Mouse (Mus musculus) forebrain, embryonic 14.5 days (tissue): ENCODE results near the gene Col11a2. TPM values are rescaled to one million over a fixed set of nuclear protein-coding genes. Genes with fewer than 3 reads are reported as not detected.

Experiments
- ATAC-seq: fragments of 200-750 bp; cut with Nextera tagmentation; 2 replicates; pipeline ENCODE4 v1.8.0; 2017; ENCODE audit warnings: mild to moderate bottlenecking, moderate library complexity
- DNase-seq: peaks from one replicate; pipeline ENCODE4 v3.0.0-alpha.2; 2015; ENCODE audit warnings: low spot score
- H3K27ac ChIP-seq: fragments of 300-500 bp; sonication (generic); 2 replicates; pipeline ENCODE4 v1.5.1; 2014; ENCODE audit warnings: low read depth, mild to moderate bottlenecking, control low read depth, low read length, moderate library complexity
- H3K27me3 ChIP-seq: fragments of 300-500 bp; sonication (generic); replicated peaks from 2 replicates; pipeline ENCODE4 v1.6.1; 2014; ENCODE audit warnings: low read length, control low read depth, mixed read lengths; ENCODE audit not compliant: control insufficient read depth, insufficient read depth
- H3K36me3 ChIP-seq: fragments of 300-500 bp; sonication (generic); 2 replicates; pipeline ENCODE4 v1.6.1; 2014; ENCODE audit warnings: low read length, control low read depth; ENCODE audit not compliant: control insufficient read depth, insufficient read depth
- H3K4me1 ChIP-seq: fragments of 300-500 bp; sonication (generic); 2 replicates; pipeline ENCODE4 v1.6.1; 2014; ENCODE audit warnings: antibody characterized with exemption, low read length, control low read depth; ENCODE audit not compliant: control insufficient read depth, insufficient read depth
- H3K4me2 ChIP-seq: fragments of 300-500 bp; sonication (generic); 2 replicates; pipeline ENCODE4 v1.6.1; 2014; ENCODE audit warnings: mild to moderate bottlenecking, control low read depth, low read length
- H3K4me3 ChIP-seq: fragments of 300-500 bp; sonication (generic); 2 replicates; pipeline ENCODE4 v1.5.1; 2014; ENCODE audit warnings: low read depth, low read length, control low read depth
- H3K9ac ChIP-seq: fragments of 300-500 bp; sonication (generic); 2 replicates; pipeline ENCODE4 v1.6.1; 2014; ENCODE audit warnings: mild to moderate bottlenecking, low read length, control low read depth, moderate library complexity
- H3K9me3 ChIP-seq: fragments of 300-500 bp; sonication (generic); replicated peaks from 2 replicates; pipeline ENCODE4 v1.6.1; 2016; ENCODE audit warnings: low read length, control low read depth, mixed read lengths; ENCODE audit not compliant: control insufficient read depth
- whole genome bisulfite sequencing: fragments of 180-500 bp; shearing (Covaris S2); extraction: QIAGEN DNeasy Blood & Tissue Kit; methylation state at CpG from one replicate; pipeline ENCODE4 v1.1.7; 2014; 5-methylcytosine and 5-hydroxymethylcytosine counted together
- polyA plus RNA-seq: library from polyadenylated mRNA; unstranded; fragments of >200 nt; fragmentation: Nextera tagmentation; extraction: Ambion mirVana; gene quantifications from 2 replicates; pipeline ENCODE4 v1.2.1, GENCODE M21; 2014

The Col11a2 gene
- polyA plus RNA-seq, 1 experiment from 2014 or later, result 0.95 TPM

- H3K4me1 ChIP-seq, result peaks cover 46% of the 10 kb centered on the region
- ATAC-seq (no peak), DNase-seq (no peak)
- H3K4me3 ChIP-seq, result no peak overlapping the region; the same call in 1 of the 2 replicates
- no peak overlapping the region for H3K27ac ChIP-seq
- peaks cover 30% of the 10 kb centered on the region for H3K36me3 ChIP-seq
- peak overlapping the region; percentile 97 for H3K4me2 ChIP-seq
- peak overlapping the region; percentile 90 for H3K9ac ChIP-seq
- H3K9me3 ChIP-seq, result no peaks in the 10 kb centered on the region
- WGBS, result 89% methylated on average over 18 of the region's 18 CpGs
- no peaks in the 10 kb centered on the region for H3K27me3 ChIP-seq
These were observed 9.9 kb upstream of the Col11a2 start for GRCm38 (mm10) chr17:34029150-34029889.

GRCm38 (mm10) chr17:34029890-34030595 lies 9.2 kb upstream of the Col11a2 start:
- H3K4me3 ChIP-seq, result peak overlapping the region; percentile 86
- WGBS, result 71% methylated on average over 21 of the region's 21 CpGs
- H3K9ac ChIP-seq, result peak overlapping the region; percentile 90
- H3K27ac ChIP-seq, result no peak overlapping the region
- H3K27me3 ChIP-seq, result no peaks in the 10 kb centered on the region
- peaks cover 33% of the 10 kb centered on the region for H3K36me3 ChIP-seq
- peaks cover 46% of the 10 kb centered on the region for H3K4me1 ChIP-seq
- H3K9me3 ChIP-seq, result no peaks in the 10 kb centered on the region
- H3K4me2 ChIP-seq, result peak overlapping the region; percentile 97
- ATAC-seq (no peak), DNase-seq (no peak)

GRCm38 (mm10) chr17:34030861-34031326 lies 8.3 kb upstream of the Col11a2 start:
- Histone ChIP-seq H3K36me3 (peaks cover 41% of the 10 kb centered on the region), H3K4me3 (peak overlapping the region; percentile 86), H3K27ac (peak overlapping the region; percentile 96), H3K9me3 (no peaks in the 10 kb centered on the region), H3K9ac (peak overlapping the region; percentile 90), H3K4me2 (peak overlapping the region; percentile 97), H3K4me1 (peaks cover 40% of the 10 kb centered on the region), H3K27me3 (no peaks in the 10 kb centered on the region)
- DNase-seq, result no peak
- WGBS, result 6% methylated on average over 20 of the region's 20 CpGs
- no peak for ATAC-seq

- Histone ChIP-seq H3K4me1 (peaks cover 33% of the 10 kb centered on the region), H3K9ac (peak within 1 kb of the TSS; percentile 90), H3K36me3 (peaks cover 49% of the 10 kb centered on the region), H3K4me2 (peak within 1 kb of the TSS; percentile 97), H3K27ac (peak within 1 kb of the TSS; percentile 96), H3K4me3 (peak within 1 kb of the TSS; percentile 86), H3K27me3 (no peaks in the 10 kb centered on the region), H3K9me3 (no peaks in the 10 kb centered on the region)
- under 1% methylated on average over 53 of the region's 88 CpGs for WGBS
- DNase-seq (peak; percentile 98), ATAC-seq (peak; percentile 79)
These were observed 7.6 kb upstream of the Col11a2 start, which contains the start of the genes Slc39a7 and Rxrb for GRCm38 (mm10) chr17:34031465-34032173. Gene Slc39a7 (minus strand): TSS chr17:34031682. Gene Rxrb (plus strand): TSS chr17:34031812.

- H3K4me3 ChIP-seq, result peak overlapping the region; percentile 86
- H3K4me2 ChIP-seq, result peak overlapping the region; percentile 97
- H3K4me1 ChIP-seq, result peaks cover 28% of the 10 kb centered on the region
- peaks cover 55% of the 10 kb centered on the region for H3K36me3 ChIP-seq
- H3K27me3 ChIP-seq, result no peaks in the 10 kb centered on the region
- ATAC-seq (no peak; the same call in 1 of the 2 replicates), DNase-seq (peak; percentile 44)
- under 1% methylated on average over 23 of the region's 48 CpGs for WGBS
- H3K27ac ChIP-seq, result peak overlapping the region; percentile 96
- peak overlapping the region; percentile 90 for H3K9ac ChIP-seq
- H3K9me3 ChIP-seq, result no peaks in the 10 kb centered on the region
These were observed 7.0 kb upstream of the Col11a2 start for GRCm38 (mm10) chr17:34032174-34032632.

- WGBS, result 62% methylated on average over 9 of the region's 9 CpGs
- Histone ChIP-seq H3K9me3 (no peaks in the 10 kb centered on the region), H3K4me3 (peak overlapping the region; percentile 86), H3K4me1 (peaks cover 28% of the 10 kb centered on the region), H3K27me3 (no peaks in the 10 kb centered on the region), H3K36me3 (peaks cover 61% of the 10 kb centered on the region), H3K4me2 (peak overlapping the region; percentile 97), H3K27ac (no peak overlapping the region), H3K9ac (peak overlapping the region; percentile 90)
- DNase-seq, result no peak
- no peak for ATAC-seq
These were observed 6.4 kb upstream of the Col11a2 start for GRCm38 (mm10) chr17:34032806-34033205.

GRCm38 (mm10) chr17:34033441-34033840 lies 5.8 kb upstream of the Col11a2 start:
- H3K9ac ChIP-seq, result no peak overlapping the region; the same call in 1 of the 2 replicates
- 0 out of 2 replicates have a peak overlapping the region, but pooled peaks have one; percentile 86 for H3K4me3 ChIP-seq
- DNase-seq, result no peak
- H3K27me3 ChIP-seq, result no peaks in the 10 kb centered on the region
- no peaks in the 10 kb centered on the region for H3K9me3 ChIP-seq
- WGBS, result 88% methylated on average over 9 of the region's 9 CpGs
- no peak overlapping the region for H3K27ac ChIP-seq
- ATAC-seq, result no peak
- H3K4me1 ChIP-seq, result peaks cover 28% of the 10 kb centered on the region
- H3K4me2 ChIP-seq, result no peak overlapping the region
- peaks cover 61% of the 10 kb centered on the region for H3K36me3 ChIP-seq

GRCm38 (mm10) chr17:34034064-34034463 lies 5.2 kb upstream of the Col11a2 start:
- H3K4me1 ChIP-seq, result peaks cover 30% of the 10 kb centered on the region
- no peak overlapping the region; the same call in 1 of the 2 replicates for H3K9ac ChIP-seq
- H3K27ac ChIP-seq, result no peak overlapping the region
- H3K4me2 ChIP-seq, result no peak overlapping the region
- ATAC-seq, result no peak
- H3K27me3 ChIP-seq, result no peaks in the 10 kb centered on the region
- H3K4me3 ChIP-seq, result no peak overlapping the region
- peaks cover 55% of the 10 kb centered on the region for H3K36me3 ChIP-seq
- WGBS, result 74% methylated on average over 10 of the region's 10 CpGs
- DNase-seq, result peak; percentile 51
- H3K9me3 ChIP-seq, result no peaks in the 10 kb centered on the region
